Mouse (Mus musculus): ENCODE measurements around the gene Trim15. TPM values are rescaled to one million over a fixed set of nuclear protein-coding genes. Genes with fewer than 3 reads are reported as not detected.
"Not testable (repeated sequence)": the region's sequence is repeated elsewhere in the genome, so short reads cannot be mapped to it uniquely, and the experiment has no call there.

The Trim15 gene
- polyA plus RNA-seq, 1 experiment from 2014 or later = not detected

GRCm38 (mm10) chr17:36836427-36836812, 30.6 kb downstream of the Trim15 start:
- 13% methylated on average over 3 of the region's 3 CpGs for WGBS
- peak overlapping the region; percentile 96 for H3K27ac ChIP-seq
- H3K9me3 ChIP-seq = no peaks in the 10 kb centered on the region
- H3K4me1 ChIP-seq = peaks cover 8% of the 10 kb centered on the region; the same call in 1 of the 2 replicates
- H3K36me3 ChIP-seq = no peaks in the 10 kb centered on the region
- peak overlapping the region; percentile 79 for H3K4me3 ChIP-seq
- DNase-seq (ENCODE audit: low spot score) = no peak
- no peaks in the 10 kb centered on the region for H3K27me3 ChIP-seq (ENCODE audit: insufficient read depth, poor library complexity, severe bottlenecking)

GRCm38 (mm10) chr17:36835591-36836426, 31.2 kb downstream of the Trim15 start:
- Histone ChIP-seq H3K9me3 (no peaks in the 10 kb centered on the region), H3K4me3 (peak overlapping the region; percentile 79), H3K27ac (peak overlapping the region; percentile 96; the same call in 1 of the 2 replicates), H3K4me1 (peaks cover 8% of the 10 kb centered on the region; the same call in 1 of the 2 replicates), H3K27me3 (ENCODE audit: insufficient read depth, poor library complexity, severe bottlenecking) (no peaks in the 10 kb centered on the region), H3K36me3 (no peaks in the 10 kb centered on the region)
- WGBS = 27% methylated on average over 12 of the region's 12 CpGs
- DNase-seq (ENCODE audit: low spot score) = peak; percentile 68

DNA sequence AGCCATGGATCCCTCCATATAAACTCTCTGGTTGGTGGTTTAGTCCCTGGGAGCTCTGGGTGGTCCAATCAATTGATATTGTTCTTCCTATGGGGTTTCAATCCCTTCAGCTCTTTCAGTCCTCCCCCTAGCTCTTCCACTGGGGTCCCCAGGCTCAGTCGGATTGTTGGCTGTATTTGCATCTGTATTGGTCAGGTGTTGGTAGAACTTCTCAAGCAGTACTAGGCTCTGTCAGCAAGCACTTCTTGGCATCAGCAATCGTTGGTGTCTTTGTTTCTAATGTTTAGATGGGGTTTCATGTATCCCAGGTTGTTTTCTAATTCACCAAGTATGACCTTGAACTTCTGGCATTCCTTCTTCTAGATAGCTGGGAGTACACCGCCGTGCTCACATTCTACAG, 34.3 kb downstream of the Trim15 start:
- H3K27ac ChIP-seq = no peak overlapping the region
- WGBS = 61% methylated on average over 4 of the region's 4 CpGs
- no peak overlapping the region for H3K4me3 ChIP-seq
- no peaks in the 10 kb centered on the region for H3K36me3 ChIP-seq
- peaks cover 8% of the 10 kb centered on the region; the same call in 1 of the 2 replicates for H3K4me1 ChIP-seq
- H3K27me3 ChIP-seq (ENCODE audit: insufficient read depth, poor library complexity, severe bottlenecking) = no peaks in the 10 kb centered on the region
- DNase-seq (ENCODE audit: low spot score) = peak; percentile 71
- H3K9me3 ChIP-seq = no peaks in the 10 kb centered on the region

DNA sequence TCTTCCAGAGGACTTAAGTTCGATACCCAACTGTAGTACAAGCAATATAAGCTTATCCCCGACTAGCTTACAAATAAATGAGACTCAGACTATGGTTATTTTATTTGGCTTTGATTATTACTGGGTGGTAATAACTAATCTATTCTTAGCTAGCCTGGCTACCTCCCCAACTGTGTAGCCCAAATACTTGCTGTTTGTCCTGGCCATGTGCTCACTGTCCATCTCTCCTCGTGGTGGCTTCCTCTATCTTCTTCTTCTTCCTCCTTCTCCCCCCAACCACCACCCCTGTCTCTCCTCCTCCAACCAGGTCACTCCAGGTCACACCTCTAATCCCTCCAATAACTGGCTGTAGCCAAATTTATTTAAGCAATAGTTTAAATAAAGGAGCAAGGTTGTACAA, 36.5 kb downstream of the Trim15 start:
- Histone ChIP-seq H3K27ac (no peak overlapping the region), H3K36me3 (no peaks in the 10 kb centered on the region), H3K27me3 (ENCODE audit: insufficient read depth, poor library complexity, severe bottlenecking) (no peaks in the 10 kb centered on the region), H3K4me1 (no peaks in the 10 kb centered on the region), H3K9me3 (no peaks in the 10 kb centered on the region), H3K4me3 (no peak overlapping the region)
- 70% methylated on average over 3 of the region's 3 CpGs for WGBS
- DNase-seq (ENCODE audit: low spot score) = no peak

DNA sequence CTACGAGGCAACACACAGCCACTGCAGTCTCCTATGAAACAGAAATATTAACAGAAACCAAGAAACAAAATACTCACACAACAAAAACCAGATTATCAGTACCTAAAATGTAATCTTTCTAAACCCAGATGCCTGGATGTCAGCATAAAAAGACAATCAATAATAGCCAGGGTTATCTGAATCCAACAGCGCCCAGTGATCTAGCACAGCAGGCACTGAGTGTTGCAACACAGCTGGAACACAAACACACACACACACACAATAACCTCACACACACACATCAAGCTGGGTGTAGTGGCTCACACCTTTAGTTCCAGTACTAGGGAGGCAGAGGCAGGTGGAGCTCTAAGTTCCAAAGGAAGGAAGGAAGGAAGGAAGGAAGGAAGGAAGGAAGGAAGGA, 38.5 kb downstream of the Trim15 start:
- Histone ChIP-seq H3K4me3 (no peak overlapping the region), H3K27ac (no peak overlapping the region), H3K9me3 (no peaks in the 10 kb centered on the region), H3K4me1 (no peaks in the 10 kb centered on the region), H3K36me3 (no peaks in the 10 kb centered on the region), H3K27me3 (ENCODE audit: insufficient read depth, poor library complexity, severe bottlenecking) (no peaks in the 10 kb centered on the region)
- no peak for DNase-seq (ENCODE audit: low spot score)
- WGBS = 85% methylated on average over 2 of the region's 2 CpGs

DNA sequence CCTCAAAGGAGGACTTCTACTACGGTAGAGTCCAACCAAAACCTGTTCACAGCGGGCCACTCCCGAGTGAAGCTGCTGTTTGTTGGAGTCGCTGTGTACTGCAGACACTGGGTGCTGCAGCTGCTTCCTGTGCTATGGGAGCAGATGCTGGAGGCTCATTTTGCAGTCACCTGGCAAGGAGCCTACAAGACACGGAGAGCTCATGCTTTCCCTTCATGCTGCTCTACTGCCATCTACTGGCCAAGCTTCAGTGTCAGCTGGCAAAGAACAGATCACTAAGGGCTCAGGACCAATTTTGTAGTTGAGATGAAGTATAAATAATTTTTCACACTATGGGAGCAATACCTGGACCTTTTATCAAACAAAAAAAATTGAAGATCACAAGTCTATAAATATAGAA, 41.0 kb downstream of the Trim15 start:
- H3K36me3 ChIP-seq; H3K4me1 ChIP-seq; H3K27ac ChIP-seq; H3K27me3 ChIP-seq (ENCODE audit: insufficient read depth, poor library complexity, severe bottlenecking); H3K4me3 ChIP-seq; DNase-seq (ENCODE audit: low spot score); H3K9me3 ChIP-seq: not testable (repeated sequence)
- 18% methylated on average over 5 of the region's 5 CpGs for WGBS

GRCm38 (mm10) chr17:36825525-36825924, 41.5 kb downstream of the Trim15 start:
- WGBS = 22% methylated on average over 4 of the region's 4 CpGs
- H3K4me1 ChIP-seq = no peaks in the 10 kb centered on the region
- H3K36me3 ChIP-seq = no peaks in the 10 kb centered on the region
- DNase-seq (ENCODE audit: low spot score) = no peak
- no peak overlapping the region for H3K27ac ChIP-seq
- H3K27me3 ChIP-seq (ENCODE audit: insufficient read depth, poor library complexity, severe bottlenecking) = no peaks in the 10 kb centered on the region
- no peak overlapping the region for H3K4me3 ChIP-seq
- H3K9me3 ChIP-seq = no peaks in the 10 kb centered on the region

DNA sequence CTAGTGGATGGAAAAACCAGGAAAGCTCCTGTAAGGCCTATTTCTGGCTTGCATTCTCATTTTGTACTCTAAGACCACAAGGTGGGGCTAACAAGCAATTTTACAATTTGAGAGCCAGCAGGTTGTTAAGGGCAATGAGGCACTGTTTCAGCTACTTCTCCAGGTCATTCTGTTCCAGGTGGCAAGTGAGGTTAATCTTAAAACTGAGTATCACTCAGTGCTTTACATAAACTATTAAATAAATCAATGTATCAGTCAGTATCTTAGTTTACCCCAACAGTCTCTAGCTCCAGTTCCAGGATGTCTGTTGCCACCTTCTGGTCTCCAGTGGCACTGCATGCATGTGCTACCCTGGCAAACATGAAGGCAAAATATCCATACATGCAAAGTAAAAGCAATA, 43.0 kb downstream of the Trim15 start:
- Histone ChIP-seq H3K27ac (no peak overlapping the region), H3K4me3 (no peak overlapping the region), H3K4me1 (no peaks in the 10 kb centered on the region), H3K9me3 (no peaks in the 10 kb centered on the region), H3K27me3 (ENCODE audit: insufficient read depth, poor library complexity, severe bottlenecking) (no peaks in the 10 kb centered on the region), H3K36me3 (no peaks in the 10 kb centered on the region)
- DNase-seq (ENCODE audit: low spot score) = no peak

DNA sequence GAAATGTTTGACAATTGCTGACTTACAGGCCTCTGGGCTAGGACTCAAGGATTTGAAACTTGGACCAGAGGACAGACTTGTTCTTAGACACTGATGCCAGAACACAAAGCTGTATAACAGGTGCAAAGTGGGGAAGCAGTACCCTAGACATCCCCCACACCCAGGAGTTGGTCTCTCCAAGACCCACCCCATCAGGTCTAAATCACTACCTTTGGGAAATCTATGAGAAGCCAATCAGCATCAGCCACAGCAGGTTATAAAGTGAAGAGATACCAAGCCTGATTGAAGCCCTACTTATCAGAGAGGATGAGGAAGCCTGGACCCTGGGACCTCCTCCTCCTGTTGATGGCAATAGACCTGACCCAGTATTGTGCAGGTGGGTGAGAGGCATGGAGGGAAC, 55.1 kb downstream of the Trim15 start, which contains the start of gene H2-M10.6:
Gene H2-M10.6 (plus strand): TSS at position 301 of the 400 bp plus-strand sequence.
- DNase-seq (ENCODE audit: low spot score) = no peak
- H3K27me3 ChIP-seq (ENCODE audit: insufficient read depth, poor library complexity, severe bottlenecking) = no peaks in the 10 kb centered on the region
- H3K4me1 ChIP-seq = no peaks in the 10 kb centered on the region
- no peak within 1 kb of the TSS for H3K27ac ChIP-seq
- H3K4me3 ChIP-seq = no peak within 1 kb of the TSS
- no peaks in the 10 kb centered on the region for H3K36me3 ChIP-seq
- H3K9me3 ChIP-seq = no peaks in the 10 kb centered on the region

Other genes with a start within 250 kb of the Trim15 start
- gene H2-M9, start 224.5 kb downstream of the Trim15 start, polyA plus RNA-seq (2016; fragmentation: Nextera tagmentation; extraction: Ambion mirVana) = not detected in 2 replicates
- gene H2-M1, start 195.0 kb downstream of the Trim15 start, polyA plus RNA-seq (2016; fragmentation: Nextera tagmentation; extraction: Ambion mirVana) = not detected in 2 replicates
- gene H2-M10.5, start 94.3 kb downstream of the Trim15 start, polyA plus RNA-seq (2016; fragmentation: Nextera tagmentation; extraction: Ambion mirVana) = not detected in 2 replicates
- not detected in 2 replicates for gene H2-M10.6, start 55.0 kb downstream of the Trim15 start, polyA plus RNA-seq (2016; fragmentation: Nextera tagmentation; extraction: Ambion mirVana)
- 27.1 and 30.4 TPM in 2 replicates for gene Trim26, start 30.1 kb downstream of the Trim15 start, polyA plus RNA-seq (2016; fragmentation: Nextera tagmentation; extraction: Ambion mirVana)
- gene Trim10, start 2.4 kb upstream of the Trim15 start, polyA plus RNA-seq (2016; fragmentation: Nextera tagmentation; extraction: Ambion mirVana) = 18.6 and 21.5 TPM in 2 replicates
- not detected in 2 replicates for gene Trim40, start 22.9 kb upstream of the Trim15 start, polyA plus RNA-seq (2016; fragmentation: Nextera tagmentation; extraction: Ambion mirVana)
- not detected in 2 replicates for gene Trim31, start 30.9 kb upstream of the Trim15 start, polyA plus RNA-seq (2016; fragmentation: Nextera tagmentation; extraction: Ambion mirVana)
- not detected in 2 replicates for gene Rnf39, start 75.7 kb upstream of the Trim15 start, polyA plus RNA-seq (2016; fragmentation: Nextera tagmentation; extraction: Ambion mirVana)
- 98.8 and 121 TPM in 2 replicates for gene Ppp1r11, start 84.5 kb upstream of the Trim15 start, polyA plus RNA-seq (2016; fragmentation: Nextera tagmentation; extraction: Ambion mirVana)
- 45.2 and 55.4 TPM in 2 replicates for gene Znrd1, start 91.3 kb upstream of the Trim15 start, polyA plus RNA-seq (2016; fragmentation: Nextera tagmentation; extraction: Ambion mirVana)
- gene Znrd1as, start 91.4 kb upstream of the Trim15 start, polyA plus RNA-seq (2016; fragmentation: Nextera tagmentation; extraction: Ambion mirVana) = 7.7 and 10.3 TPM in 2 replicates
- 0.19 and 0.32 TPM in 2 replicates for gene 2410137M14Rik, start 114.0 kb upstream of the Trim15 start, polyA plus RNA-seq (2016; fragmentation: Nextera tagmentation; extraction: Ambion mirVana)
- 0.27 and 0.39 TPM in 2 replicates for gene H2-M5, start 122.3 kb upstream of the Trim15 start, polyA plus RNA-seq (2016; fragmentation: Nextera tagmentation; extraction: Ambion mirVana)
- 65.9 and 84.5 TPM in 2 replicates for gene Zfp57, start 134.0 kb upstream of the Trim15 start, polyA plus RNA-seq (2016; fragmentation: Nextera tagmentation; extraction: Ambion mirVana)
- gene Mog, start 156.2 kb upstream of the Trim15 start, polyA plus RNA-seq (2016; fragmentation: Nextera tagmentation; extraction: Ambion mirVana) = 0.10 and 0.14 TPM in 2 replicates
- 5.8 and 9.6 TPM in 2 replicates for gene Gabbr1, start 178.8 kb upstream of the Trim15 start, polyA plus RNA-seq (2016; fragmentation: Nextera tagmentation; extraction: Ambion mirVana)
- gene Olfr90, start 221.3 kb upstream of the Trim15 start, polyA plus RNA-seq (2016; fragmentation: Nextera tagmentation; extraction: Ambion mirVana) = not detected in 2 replicates
- 0.15 TPM in 1 of 2 replicates, not detected in the other for gene Olfr91, start 231.1 kb upstream of the Trim15 start, polyA plus RNA-seq (2016; fragmentation: Nextera tagmentation; extraction: Ambion mirVana)

Measured in heart, embryonic 10.5 days (tissue).